8 mouse cellular contexts compared by ENCODE assay signal in the genomic region with DNA sequence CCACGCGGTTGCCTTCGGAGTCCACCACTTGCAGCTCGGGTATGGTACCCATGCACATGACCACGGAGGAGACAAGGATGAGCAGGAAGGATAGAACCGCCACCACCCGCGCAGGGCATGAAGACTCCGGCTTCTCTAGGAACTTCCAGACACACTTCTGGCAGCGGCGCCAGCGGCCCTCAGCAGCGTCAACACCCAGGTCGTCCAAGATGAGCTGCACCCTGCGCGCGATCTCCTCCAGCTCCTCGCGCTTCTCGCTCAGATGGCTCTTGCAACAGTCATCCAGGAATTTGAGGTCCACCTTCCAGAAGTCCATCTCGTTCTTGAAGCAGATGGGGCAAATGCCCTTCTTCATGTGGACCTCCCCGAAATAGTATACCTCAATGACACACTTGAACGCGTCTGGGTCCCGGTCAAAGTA. TPM values are rescaled to one million over a fixed set of nuclear protein-coding genes. Genes with fewer than 3 reads are reported as not detected.
A peak's percentile ranks its signal among the peaks of the same experiment; 100 is the strongest.
DNase-seq lines count a peak whose midpoint lies in the region; ATAC-seq lines count a peak whose summit lies in the region.

No protein-coding gene starts in this region.

- 24% methylated on average over 25 of the region's 25 CpGs for WGBS in hindbrain, embryonic 16.5 days
- 16% methylated on average over 25 of the region's 25 CpGs for whole genome bisulfite sequencing in neural tube, embryonic 11.5 days

- DNase-seq in cerebellum, postnatal 14 days: peak; percentile 8 to 9
- DNase-seq in cerebellum, adult 9-10 months: no peak
- peak; percentile 38 for DNase-seq in retina, postnatal 1 day
- DNase-seq in retina, embryonic 14.5 days (ENCODE audit: low spot score): no peak
- DNase-seq in neural tube, embryonic 11.5 days (ENCODE audit: low spot score): peak; percentile 21
- no peak for DNase-seq in cerebellum, adult 11 months
- no peak for DNase-seq in ovary, adult 18-20 months (ENCODE audit: low spot score)

- peak overlapping the region; percentile 79 for H3K27ac ChIP-seq in hindbrain, embryonic 16.5 days (ENCODE audit: low read depth, low read length)
- no peak overlapping the region for H3K27ac ChIP-seq in neural tube, embryonic 11.5 days (ENCODE audit: low read depth, low read length)

- peaks cover 8% of the 10 kb centered on the region; the same call in 1 of the 2 replicates for H3K4me1 ChIP-seq in hindbrain, embryonic 16.5 days (ENCODE audit: control insufficient read depth, insufficient read depth, low read depth, low read length)
- peaks cover 5% of the 10 kb centered on the region; the same call in 1 of the 2 replicates for H3K4me1 ChIP-seq in neural tube, embryonic 11.5 days (ENCODE audit: control insufficient read depth, insufficient read depth, low read length)

- ATAC-seq in hindbrain, embryonic 16.5 days: peak; percentile 35; the same call in 1 of the 2 replicates
- no peak for ATAC-seq in neural tube, embryonic 11.5 days (ENCODE audit: insufficient read depth, low FRiP score, low TSS enrichment)

- peak overlapping the region; percentile 72 for H3K4me3 ChIP-seq in hindbrain, embryonic 16.5 days (ENCODE audit: low read length)
- peak overlapping the region; percentile 48 for H3K4me3 ChIP-seq in neural tube, embryonic 11.5 days (ENCODE audit: low read depth, low read length)

- H3K4me2 ChIP-seq in hindbrain, embryonic 16.5 days (ENCODE audit: low read length): peak overlapping the region; percentile 99
- peak overlapping the region; percentile 95 for H3K4me2 ChIP-seq in neural tube, embryonic 11.5 days (ENCODE audit: low read depth)

- H3K9me3 ChIP-seq in hindbrain, embryonic 16.5 days (ENCODE audit: control insufficient read depth, low read length): no peaks in the 10 kb centered on the region
- no peaks in the 10 kb centered on the region for H3K9me3 ChIP-seq in neural tube, embryonic 11.5 days (ENCODE audit: control insufficient read depth, low read length)

- no peaks in the 10 kb centered on the region for H3K36me3 ChIP-seq in hindbrain, embryonic 16.5 days (ENCODE audit: control insufficient read depth, insufficient read depth, low read length)
- no peaks in the 10 kb centered on the region for H3K36me3 ChIP-seq in neural tube, embryonic 11.5 days (ENCODE audit: control insufficient read depth, insufficient read depth, low read length)

- H3K9ac ChIP-seq in hindbrain, embryonic 16.5 days (ENCODE audit: low read depth, low read length): peak overlapping the region; percentile 82
- peak overlapping the region; percentile 57; the same call in 1 of the 2 replicates for H3K9ac ChIP-seq in neural tube, embryonic 11.5 days (ENCODE audit: low read length)

- H3K27me3 ChIP-seq in hindbrain, embryonic 16.5 days (replicated peaks; ENCODE audit: control insufficient read depth, insufficient read depth, low read length): peaks cover 11% of the 10 kb centered on the region
- peaks cover 16% of the 10 kb centered on the region for H3K27me3 ChIP-seq in neural tube, embryonic 11.5 days (ENCODE audit: control insufficient read depth, insufficient read depth, low read length)

RNA-seq across cellular contexts. Expression of a gene that starts 1.1 kb away (rescaled TPM):
- polyA plus RNA-seq in hindbrain, embryonic 16.5 days (2015; fragmentation: Nextera tagmentation; extraction: Ambion mirVana): 4.9 and 5.6 TPM in 2 replicates
- polyA plus RNA-seq in neural tube, embryonic 11.5 days (2014; fragmentation: Nextera tagmentation; extraction: Ambion mirVana): 0.66 and 0.84 TPM in 2 replicates

Comparison
In these comparisons a context has a peak if more than half of its experiments do, and no peak if none do; other contexts are left out.
1. DNase-seq: peak in cerebellum, postnatal 14 days (2 of 2), retina, postnatal 1 day (single experiment) and neural tube, embryonic 11.5 days (single experiment); none in cerebellum, adult 9-10 months (single experiment), retina, embryonic 14.5 days (single experiment), cerebellum, adult 11 months (single experiment) and ovary, adult 18-20 months (single experiment).